Mouse (Mus musculus): Measurements from ENCODE around the gene Trmo. TPM values are rescaled to one million over a fixed set of nuclear protein-coding genes. Genes with fewer than 3 reads are reported as not detected.

Trmo gene
- total RNA-seq, 2 experiments from 2014 or later, result 4.2 to 4.7 TPM

DNA sequence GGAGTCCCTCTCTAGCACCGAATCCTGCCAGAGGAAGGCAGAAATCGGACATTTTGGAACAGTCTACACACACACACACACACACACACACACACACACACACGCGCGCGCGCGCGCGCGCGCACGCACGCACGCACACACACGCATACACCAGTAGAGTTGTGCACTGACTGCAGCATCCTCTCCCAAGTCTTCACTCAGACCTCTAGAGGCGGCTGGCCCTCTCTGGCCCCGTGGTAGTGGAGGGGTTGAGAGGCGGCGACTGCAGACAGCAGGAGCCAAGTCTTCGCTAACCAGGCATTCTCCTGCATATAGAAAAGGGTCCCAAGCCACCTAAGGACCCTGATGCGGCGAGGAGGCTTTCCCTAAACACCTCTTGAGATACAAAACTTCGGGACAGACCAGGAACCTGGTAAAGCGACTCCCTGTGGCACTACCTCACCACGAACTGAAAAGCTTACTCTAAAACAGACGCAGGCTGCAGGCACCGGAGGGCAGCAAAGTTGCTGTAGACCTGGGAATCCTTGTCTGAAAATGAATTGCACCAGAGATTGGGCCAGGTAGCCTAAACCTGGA lies 46.4 kb downstream of the Trmo start:
- intact Hi-C loops (cut with DNase I), result no loop called here
- peak in 1 of 2 experiments; percentile 14 for DNase-seq

GRCm38 (mm10) chr4:46341831-46342680 lies 47.2 kb downstream of the Trmo start:
- no peak for DNase-seq
- intact Hi-C loops (cut with DNase I), result no loop called here

DNA sequence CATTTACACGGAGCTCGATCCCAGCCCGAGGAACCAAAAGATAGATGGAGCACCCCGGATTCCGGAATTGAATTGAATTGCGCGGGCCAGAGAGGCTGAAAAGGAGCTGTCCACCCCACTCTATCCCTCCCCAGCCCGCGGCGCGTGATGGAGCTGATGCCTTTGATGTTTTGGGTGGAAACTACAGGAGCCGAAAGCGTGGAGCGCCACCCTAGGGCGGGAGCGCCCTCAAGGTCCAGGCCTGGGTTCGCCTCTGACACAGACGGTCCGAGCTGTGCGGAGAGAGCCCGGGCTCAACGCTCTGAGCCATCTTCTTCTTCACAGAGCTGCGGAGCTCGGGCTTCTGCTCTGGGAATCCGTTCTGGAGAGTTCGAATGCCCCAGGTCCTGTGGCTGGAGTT lies 49.7 kb downstream of the Trmo start:
- peak in 1 of 2 experiments; percentile 10 for DNase-seq
- intact Hi-C loops (cut with DNase I), result no loop called here

DNA sequence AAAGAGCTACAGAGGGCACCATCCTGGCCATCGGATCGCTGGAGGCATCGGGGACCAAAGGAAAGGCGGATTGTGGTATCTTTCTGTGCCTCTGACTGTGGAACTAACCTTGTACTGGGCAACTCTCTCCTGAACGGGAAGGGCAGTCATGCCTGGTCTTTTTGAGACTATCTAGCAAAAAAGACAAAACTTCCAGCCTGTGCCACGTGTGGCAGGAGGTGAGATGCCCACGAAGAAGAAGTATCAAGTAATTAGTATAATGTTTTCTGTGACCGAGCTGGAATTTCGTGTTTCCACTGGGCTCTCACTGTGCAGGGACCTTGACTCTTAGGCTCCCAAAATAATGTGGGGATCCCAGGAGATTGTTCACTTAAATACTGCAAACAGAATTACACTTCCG lies 50.2 kb downstream of the Trmo start:
- no peak for DNase-seq
- intact Hi-C loops (cut with DNase I), result no loop called here

GRCm38 (mm10) chr4:46337990-46338389 lies 51.2 kb downstream of the Trmo start:
- DNase-seq, result peak in 1 of 2 experiments; percentile 27
- intact Hi-C loops (cut with DNase I), result no loop called here

- intact Hi-C loops (cut with DNase I), result no loop called here
- DNase-seq, result no peak
These were observed 53.4 kb downstream of the Trmo start for GRCm38 (mm10) chr4:46335846-46336245.

GRCm38 (mm10) chr4:46328906-46329305 lies 60.3 kb downstream of the Trmo start:
- intact Hi-C loops (cut with DNase I), result no loop called here
- no peak for DNase-seq

Other genes with a start within 250 kb of the Trmo start
- gene Xpa, start 193.1 kb downstream of the Trmo start, total RNA-seq (2021), result 10 to 100 TPM; 10.2 to 14.2 TPM
- not detected for gene Foxe1, start 45.8 kb downstream of the Trmo start, total RNA-seq (2021)
- under 1 TPM; 0.17 to 0.43 TPM for gene Hemgn, start 24.1 kb upstream of the Trmo start, total RNA-seq (2021)
- gene Anp32b, start 61.5 kb upstream of the Trmo start, total RNA-seq (2021), result 10 to 100 TPM; 86.8 to 90.9 TPM
- 10 to 100 TPM; 30.6 to 34.5 TPM for gene Nans, start 99.8 kb upstream of the Trmo start, total RNA-seq (2021)
- gene Trim14, start 146.7 kb upstream of the Trmo start, total RNA-seq (2021), result under 1 TPM; 0.79 to 0.84 TPM
- gene Coro2a, start 212.8 kb upstream of the Trmo start, total RNA-seq (2021), result under 1 TPM; 0.27 to 0.43 TPM

Data from heart, postnatal 10 days (tissue).